Mouse (Mus musculus) embryonic facial prominence, embryonic 13.5 days (tissue): Measurements from ENCODE around the gene 4930523C07Rik. TPM values are rescaled to one million over a fixed set of nuclear protein-coding genes. Genes with fewer than 3 reads are reported as not detected.
A peak's percentile ranks its signal among the peaks of the same experiment; 100 is the strongest.

Source experiments
- ATAC-seq: fragments of 200-750 bp; cut with Nextera tagmentation; 2 replicates; pipeline ENCODE4 v1.8.0; 2017; ENCODE audit warnings: low read depth; ENCODE audit not compliant: insufficient number of reproducible peaks, insufficient read depth, low FRiP score, low TSS enrichment
- H3K27ac ChIP-seq: fragments of 300-500 bp; sonication (generic); 2 replicates; pipeline ENCODE4 v1.5.1; 2015; ENCODE audit warnings: moderate library complexity, mild to moderate bottlenecking, inconsistent platforms
- H3K27me3 ChIP-seq: fragments of 300-500 bp; sonication (generic); 2 replicates; pipeline ENCODE4 v1.6.1; 2015; ENCODE audit warnings: mild to moderate bottlenecking, inconsistent platforms
- H3K36me3 ChIP-seq: fragments of 300-500 bp; sonication (generic); 2 replicates; pipeline ENCODE4 v1.6.1; 2015; ENCODE audit warnings: mild to moderate bottlenecking, inconsistent platforms
- H3K4me1 ChIP-seq: fragments of 300-500 bp; sonication (generic); 2 replicates; pipeline ENCODE4 v1.6.1; 2015; ENCODE audit warnings: inconsistent platforms
- H3K4me2 ChIP-seq: fragments of 300-500 bp; sonication (generic); 2 replicates; pipeline ENCODE4 v1.6.1; 2015; ENCODE audit warnings: moderate library complexity, mild to moderate bottlenecking, inconsistent platforms
- H3K4me3 ChIP-seq: fragments of 300-500 bp; sonication (generic); 2 replicates; pipeline ENCODE4 v1.5.1; 2015; ENCODE audit warnings: mild to moderate bottlenecking, inconsistent platforms
- H3K9ac ChIP-seq: fragments of 300-500 bp; sonication (generic); 2 replicates; pipeline ENCODE4 v1.6.1; 2015; ENCODE audit warnings: mild to moderate bottlenecking, inconsistent platforms
- H3K9me3 ChIP-seq: fragments of 300-500 bp; sonication (generic); 2 replicates; pipeline ENCODE4 v1.6.1; 2016; ENCODE audit warnings: inconsistent platforms
- WGBS: fragments of 180-500 bp; shearing (Covaris S2); methylation state at CpG from one replicate; pipeline ENCODE4 v1.1.7; 2015; ENCODE audit warnings: mixed read lengths; 5-methylcytosine and 5-hydroxymethylcytosine counted together
- polyA plus RNA-seq: library from polyadenylated mRNA; unstranded; fragments of >200 nt; fragmentation: Nextera tagmentation; extraction: Ambion mirVana; gene quantifications from 2 replicates; pipeline ENCODE4 v1.2.1, GENCODE M21; 2015

Gene 4930523C07Rik
- polyA plus RNA-seq, 1 experiment from 2014 or later, result 11.5 TPM

DNA sequence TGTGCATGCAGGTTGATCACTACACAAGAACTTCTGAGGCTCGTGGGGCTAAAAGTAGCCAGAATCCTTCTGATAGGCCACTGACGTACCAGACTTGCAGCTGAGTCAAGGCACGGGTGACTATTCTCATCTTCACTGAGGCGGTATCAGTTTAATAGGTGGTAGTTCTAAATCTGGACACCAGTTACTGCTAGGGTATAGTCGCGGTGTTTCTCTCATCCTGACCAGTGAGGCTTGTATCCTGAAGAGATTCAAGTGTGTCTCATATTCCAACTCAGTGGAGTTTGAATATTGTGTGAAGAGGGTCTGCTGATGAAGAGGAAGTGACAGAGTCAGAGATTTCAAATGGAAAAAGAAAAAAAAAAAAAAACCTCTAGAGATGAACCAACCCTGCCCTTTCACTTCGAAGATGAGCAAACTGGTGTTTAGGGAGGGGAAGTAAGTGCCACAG, 3.3 kb downstream of the 4930523C07Rik start:
- H3K4me1 ChIP-seq, result peaks cover 10% of the 10 kb centered on the region; the same call in 1 of the 2 replicates
- no peak for ATAC-seq

GRCm38 (mm10) chr1:160049131-160049880, 5.1 kb downstream of the 4930523C07Rik start:
- Histone ChIP-seq H3K27ac (no peak overlapping the region), H3K4me1 (peaks cover 2% of the 10 kb centered on the region; the same call in 1 of the 2 replicates), H3K4me3 (no peak overlapping the region), H3K9me3 (no peaks in the 10 kb centered on the region), H3K27me3 (no peaks in the 10 kb centered on the region), H3K4me2 (no peak overlapping the region), H3K36me3 (no peaks in the 10 kb centered on the region), H3K9ac (no peak overlapping the region)
- ATAC-seq, result no peak
- WGBS, result 81% methylated on average over 5 of the region's 5 CpGs

More for the DNA sequence above, 3.3 kb downstream of the 4930523C07Rik start:
- no peak overlapping the region for H3K27ac ChIP-seq
- H3K9ac ChIP-seq, result no peak overlapping the region
- 90% methylated on average over 7 of the region's 7 CpGs for WGBS
- H3K4me3 ChIP-seq, result no peak overlapping the region
- H3K27me3 ChIP-seq, result peaks cover 2% of the 10 kb centered on the region; the same call in 1 of the 2 replicates
- H3K36me3 ChIP-seq, result no peaks in the 10 kb centered on the region
- no peak overlapping the region for H3K4me2 ChIP-seq
- H3K9me3 ChIP-seq, result no peaks in the 10 kb centered on the region

DNA sequence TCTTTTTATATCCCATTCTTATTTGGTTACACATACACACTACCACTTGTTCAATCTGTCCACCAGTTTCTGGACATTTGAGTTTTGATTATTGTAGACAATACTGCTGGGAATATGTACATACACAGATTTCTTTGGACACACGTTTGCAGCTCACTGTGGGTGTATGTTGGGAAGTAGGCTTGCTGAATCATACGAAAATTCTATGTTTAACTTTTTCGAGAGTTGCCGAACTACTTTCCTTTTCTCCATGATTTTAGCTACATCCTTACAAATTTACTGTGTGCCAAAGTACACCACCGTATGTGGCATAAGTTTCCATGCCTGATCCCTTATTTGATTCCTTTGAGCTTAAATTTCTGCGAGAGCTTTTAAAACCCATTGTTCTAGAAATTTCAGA, 6.7 kb downstream of the 4930523C07Rik start:
- H3K36me3 ChIP-seq, result no peaks in the 10 kb centered on the region
- H3K4me3 ChIP-seq, result no peak overlapping the region
- H3K9me3 ChIP-seq, result no peaks in the 10 kb centered on the region
- H3K27me3 ChIP-seq, result no peaks in the 10 kb centered on the region
- no peak for ATAC-seq
- 90% methylated on average over 6 of the region's 6 CpGs for WGBS
- no peak overlapping the region for H3K9ac ChIP-seq
- H3K27ac ChIP-seq, result no peak overlapping the region
- H3K4me2 ChIP-seq, result no peak overlapping the region
- H3K4me1 ChIP-seq, result no peaks in the 10 kb centered on the region

GRCm38 (mm10) chr1:160052556-160053315, 8.6 kb downstream of the 4930523C07Rik start:
- no peaks in the 10 kb centered on the region for H3K4me1 ChIP-seq

DNA sequence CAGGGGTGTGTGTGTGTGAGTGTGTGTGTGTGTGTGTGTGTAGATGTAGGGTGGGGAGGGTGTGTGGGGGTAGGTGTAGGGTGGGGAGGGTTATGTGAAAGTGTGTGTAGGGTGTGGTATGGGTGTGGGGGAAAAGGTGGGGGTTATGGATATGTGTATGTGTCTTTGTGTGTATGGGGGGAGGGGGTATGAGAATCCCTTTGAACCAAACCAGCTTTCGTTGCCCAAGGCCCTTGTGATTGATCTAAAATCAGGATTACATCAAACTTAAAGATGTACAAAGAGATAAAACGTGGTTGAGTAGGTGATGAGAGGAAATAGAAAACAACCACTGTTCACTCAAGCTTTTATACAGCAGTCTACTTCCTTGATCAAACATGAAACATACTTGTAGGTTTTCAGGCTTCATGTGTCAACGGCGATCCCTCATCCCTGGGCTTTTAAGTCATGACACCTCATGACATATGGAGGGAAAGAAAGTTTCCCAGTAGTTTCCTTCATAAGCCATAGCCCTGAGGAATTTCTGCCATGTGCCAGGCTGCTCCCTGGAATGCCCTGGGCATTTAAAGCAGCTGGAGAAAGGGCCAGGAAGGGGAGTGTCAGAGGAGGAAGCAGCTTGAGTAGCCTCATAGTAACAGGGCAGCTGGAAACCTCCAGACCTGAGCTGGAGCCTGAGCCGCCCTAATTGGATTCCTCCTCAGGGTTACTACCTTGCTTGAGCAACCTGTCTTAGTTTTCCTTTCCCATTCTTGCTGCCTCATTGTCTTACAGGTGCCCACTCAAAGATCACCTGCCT, 9.5 kb downstream of the 4930523C07Rik start:
- Histone ChIP-seq H3K36me3 (no peaks in the 10 kb centered on the region), H3K4me3 (no peak overlapping the region), H3K9me3 (no peaks in the 10 kb centered on the region), H3K27me3 (no peaks in the 10 kb centered on the region), H3K4me1 (no peaks in the 10 kb centered on the region), H3K27ac (no peak overlapping the region), H3K4me2 (no peak overlapping the region), H3K9ac (no peak overlapping the region)
- ATAC-seq, result 0 out of 2 replicates have a peak, but pooled peaks have one; percentile 43
- 56% methylated on average over 5 of the region's 5 CpGs for WGBS

More at GRCm38 (mm10) chr1:160052556-160053315, 8.6 kb downstream of the 4930523C07Rik start:
- Histone ChIP-seq H3K9ac (no peak overlapping the region), H3K4me3 (no peak overlapping the region), H3K27me3 (no peaks in the 10 kb centered on the region), H3K27ac (no peak overlapping the region), H3K4me2 (no peak overlapping the region), H3K36me3 (no peaks in the 10 kb centered on the region), H3K9me3 (no peaks in the 10 kb centered on the region)
- ATAC-seq, result no peak
- 90% methylated on average over 2 of the region's 2 CpGs for WGBS

GRCm38 (mm10) chr1:160054366-160055078, 10.3 kb downstream of the 4930523C07Rik start:
- WGBS, result 82% methylated on average over 5 of the region's 5 CpGs
- Histone ChIP-seq H3K4me2 (no peak overlapping the region), H3K9ac (no peak overlapping the region), H3K9me3 (no peaks in the 10 kb centered on the region), H3K27ac (no peak overlapping the region), H3K36me3 (no peaks in the 10 kb centered on the region), H3K27me3 (no peaks in the 10 kb centered on the region), H3K4me1 (no peaks in the 10 kb centered on the region), H3K4me3 (no peak overlapping the region)
- ATAC-seq, result no peak

- Histone ChIP-seq H3K4me2 (no peak overlapping the region), H3K4me1 (no peaks in the 10 kb centered on the region), H3K9ac (no peak overlapping the region), H3K36me3 (no peaks in the 10 kb centered on the region), H3K27ac (no peak overlapping the region), H3K9me3 (no peaks in the 10 kb centered on the region), H3K4me3 (no peak overlapping the region), H3K27me3 (no peaks in the 10 kb centered on the region)
- WGBS, result 32% methylated on average over 3 of the region's 3 CpGs
- no peak for ATAC-seq
These were observed 13.5 kb downstream of the 4930523C07Rik start for GRCm38 (mm10) chr1:160057657-160058056.

DNA sequence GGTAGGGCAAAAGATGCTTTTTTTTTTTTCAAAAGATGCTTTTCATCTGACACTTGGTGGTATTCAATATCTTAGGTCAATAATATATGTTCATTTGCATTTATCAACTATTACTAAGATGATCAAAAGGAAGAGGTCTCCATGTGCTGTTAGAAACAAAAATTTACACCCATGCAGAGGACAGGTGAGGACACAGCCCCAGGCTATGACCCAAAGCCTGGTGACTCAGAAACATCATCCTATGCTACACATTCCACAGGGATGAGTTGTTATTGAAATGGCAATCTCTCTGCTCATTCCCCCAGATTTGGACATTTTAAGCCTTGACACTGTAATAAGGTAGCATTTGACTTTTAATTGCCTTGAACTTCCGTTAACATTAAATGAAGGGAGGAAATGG, 15.7 kb downstream of the 4930523C07Rik start:
- no peak for ATAC-seq

GRCm38 (mm10) chr1:160060542-160060941, 16.4 kb downstream of the 4930523C07Rik start:
- Histone ChIP-seq H3K4me1 (no peaks in the 10 kb centered on the region), H3K27me3 (no peaks in the 10 kb centered on the region), H3K9ac (no peak overlapping the region), H3K27ac (no peak overlapping the region), H3K4me3 (no peak overlapping the region), H3K4me2 (no peak overlapping the region), H3K36me3 (no peaks in the 10 kb centered on the region), H3K9me3 (no peaks in the 10 kb centered on the region)
- no peak for ATAC-seq
- WGBS, result 71% methylated on average over 6 of the region's 6 CpGs

More for the DNA sequence above, 15.7 kb downstream of the 4930523C07Rik start:
- Histone ChIP-seq H3K27me3 (no peaks in the 10 kb centered on the region), H3K27ac (no peak overlapping the region), H3K9me3 (no peaks in the 10 kb centered on the region), H3K36me3 (no peaks in the 10 kb centered on the region), H3K4me1 (no peaks in the 10 kb centered on the region), H3K4me2 (no peak overlapping the region), H3K9ac (no peak overlapping the region), H3K4me3 (no peak overlapping the region)
- 68% methylated on average over 1 of the region's 1 CpGs for WGBS

DNA sequence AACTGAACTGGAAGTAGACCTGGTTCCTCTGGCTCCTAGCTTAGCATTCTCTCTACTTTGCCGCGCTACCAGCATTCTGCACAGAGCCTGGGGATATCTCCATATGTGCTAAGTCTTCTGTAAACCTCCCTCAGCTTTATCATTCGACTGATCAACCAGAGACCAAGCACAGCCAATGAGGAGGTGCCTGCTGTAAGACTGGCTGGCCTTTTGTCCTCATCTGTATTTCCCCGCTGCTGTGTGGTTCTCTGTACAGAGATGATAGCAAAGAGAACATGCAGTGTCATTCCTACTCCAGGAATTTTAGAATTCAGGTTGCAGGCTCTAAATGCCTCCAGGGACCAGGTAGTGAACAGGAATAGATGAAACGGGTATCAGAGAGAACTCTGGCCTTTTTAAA, 17.1 kb downstream of the 4930523C07Rik start:
- no peak for ATAC-seq

More for the DNA sequence above, 17.1 kb downstream of the 4930523C07Rik start:
- Histone ChIP-seq H3K4me3 (no peak overlapping the region), H3K27me3 (no peaks in the 10 kb centered on the region), H3K27ac (no peak overlapping the region), H3K36me3 (no peaks in the 10 kb centered on the region), H3K9me3 (no peaks in the 10 kb centered on the region), H3K9ac (no peak overlapping the region), H3K4me2 (no peak overlapping the region), H3K4me1 (no peaks in the 10 kb centered on the region)
- 83% methylated on average over 5 of the region's 5 CpGs for WGBS
